Mouse (Mus musculus): Measurements from ENCODE around the gene Porcn.
A peak's percentile ranks its signal among the peaks of the same experiment; 100 is the strongest.

The Porcn gene

GRCm38 (mm10) chrX:8206015-8206693, at the start of gene Porcn:
Porcn (minus strand) TSS chrX:8206525.
- DNase-seq (ENCODE audit: low spot score) = peak; percentile 76

GRCm38 (mm10) chrX:8255807-8256206, 49.5 kb upstream of the Porcn start:
- DNase-seq (ENCODE audit: low spot score) = no peak

- no peak for DNase-seq (ENCODE audit: low spot score)
Observed at GRCm38 (mm10) chrX:8253711-8254110, 47.4 kb upstream of the Porcn start.

- DNase-seq (ENCODE audit: low spot score) = peak; percentile 87
Observed at GRCm38 (mm10) chrX:8252334-8253285, 46.3 kb upstream of the Porcn start, which contains the start of gene Ftsj1. Ftsj1 (minus strand) TSS chrX:8252406.

- DNase-seq (ENCODE audit: low spot score) = no peak
Observed at GRCm38 (mm10) chrX:8251789-8252333, 45.5 kb upstream of the Porcn start.

GRCm38 (mm10) chrX:8248542-8249120, 42.3 kb upstream of the Porcn start:
- no peak for DNase-seq (ENCODE audit: low spot score)

GRCm38 (mm10) chrX:8247680-8248079, 41.4 kb upstream of the Porcn start:
- no peak for DNase-seq (ENCODE audit: low spot score)

GRCm38 (mm10) chrX:8238804-8239395, 32.6 kb upstream of the Porcn start:
- DNase-seq (ENCODE audit: low spot score) = no peak

- DNase-seq (ENCODE audit: low spot score) = no peak
Observed at GRCm38 (mm10) chrX:8236704-8237103, 30.4 kb upstream of the Porcn start.

- no peak for DNase-seq (ENCODE audit: low spot score)
Observed at GRCm38 (mm10) chrX:8233602-8234001, 27.3 kb upstream of the Porcn start.

GRCm38 (mm10) chrX:8230272-8230671, 23.9 kb upstream of the Porcn start:
- DNase-seq (ENCODE audit: low spot score) = no peak

- DNase-seq (ENCODE audit: low spot score) = peak; percentile 15
Observed at GRCm38 (mm10) chrX:8223473-8223872, 17.1 kb upstream of the Porcn start.

- peak; percentile 24 for DNase-seq (ENCODE audit: low spot score)
Observed at GRCm38 (mm10) chrX:8222678-8223421, 16.5 kb upstream of the Porcn start.

GRCm38 (mm10) chrX:8222296-8222677, 16.0 kb upstream of the Porcn start:
- no peak for DNase-seq (ENCODE audit: low spot score)

- no peak for DNase-seq (ENCODE audit: low spot score)
Observed at GRCm38 (mm10) chrX:8219651-8220050, 13.3 kb upstream of the Porcn start.

GRCm38 (mm10) chrX:8218114-8218513, 11.8 kb upstream of the Porcn start:
- no peak for DNase-seq (ENCODE audit: low spot score)

GRCm38 (mm10) chrX:8217383-8217782, 11.1 kb upstream of the Porcn start:
- DNase-seq (ENCODE audit: low spot score) = no peak

GRCm38 (mm10) chrX:8211490-8212207, 5.3 kb upstream of the Porcn start:
- no peak for DNase-seq (ENCODE audit: low spot score)

- no peak for DNase-seq (ENCODE audit: low spot score)
Observed at GRCm38 (mm10) chrX:8209720-8210119, 3.4 kb upstream of the Porcn start.

- DNase-seq (ENCODE audit: low spot score) = no peak
Observed at GRCm38 (mm10) chrX:8207224-8207623, 899 bp upstream of the Porcn start.
